Mouse (Mus musculus) hindbrain, embryonic 11.5 days (tissue): Measurements from ENCODE around the gene Mark3. TPM values are rescaled to one million over a fixed set of nuclear protein-coding genes. Genes with fewer than 3 reads are reported as not detected.

ENCODE experiments used
- ATAC-seq: fragments of 200-750 bp; cut with Nextera tagmentation; 2 replicates; pipeline ENCODE4 v1.8.0; 2017; ENCODE audit warnings: mild to moderate bottlenecking, moderate TSS enrichment, moderate library complexity; ENCODE audit not compliant: low FRiP score
- DNase-seq: peaks from one replicate; pipeline ENCODE4 v3.0.0-alpha.2; 2015; ENCODE audit warnings: low spot score
- H3K27ac ChIP-seq: fragments of 300-500 bp; sonication (generic); 2 replicates; pipeline ENCODE4 v1.5.1; 2014; ENCODE audit warnings: mild to moderate bottlenecking, low read depth, low read length
- H3K27me3 ChIP-seq: fragments of 300-500 bp; sonication (generic); 2 replicates; pipeline ENCODE4 v1.6.1; 2014; ENCODE audit warnings: mild to moderate bottlenecking, low read length, moderate library complexity, mixed read lengths; ENCODE audit not compliant: control insufficient read depth, insufficient read depth
- H3K36me3 ChIP-seq: fragments of 300-500 bp; sonication (generic); 2 replicates; pipeline ENCODE4 v1.6.1; 2014; ENCODE audit warnings: mild to moderate bottlenecking, low read length, moderate library complexity, mixed read lengths; ENCODE audit not compliant: control insufficient read depth, insufficient read depth
- H3K4me1 ChIP-seq: fragments of 300-500 bp; sonication (generic); replicated peaks from 2 replicates; pipeline ENCODE4 v1.6.1; 2014; ENCODE audit warnings: low read length, mixed read lengths; ENCODE audit not compliant: control insufficient read depth, insufficient read depth
- H3K4me2 ChIP-seq: fragments of 300-500 bp; sonication (generic); replicated peaks from 2 replicates; pipeline ENCODE4 v1.6.1; 2014; ENCODE audit warnings: mild to moderate bottlenecking, low read depth, low read length
- H3K4me3 ChIP-seq: fragments of 300-500 bp; sonication (generic); 2 replicates; pipeline ENCODE4 v1.5.1; 2014; ENCODE audit warnings: low read depth, low read length
- H3K9ac ChIP-seq: fragments of 300-500 bp; sonication (generic); 2 replicates; pipeline ENCODE4 v1.6.1; 2014; ENCODE audit warnings: low read depth, low read length
- H3K9me3 ChIP-seq: fragments of 300-500 bp; sonication (generic); 2 replicates; pipeline ENCODE4 v1.6.1; 2016; ENCODE audit warnings: low read length; ENCODE audit not compliant: control insufficient read depth
- WGBS: fragments of 180-500 bp; shearing (Covaris S2); extraction: QIAGEN DNeasy Blood & Tissue Kit; methylation state at CpG from one replicate; pipeline ENCODE4 v1.1.7; 2014; 5-methylcytosine and 5-hydroxymethylcytosine counted together
- polyA plus RNA-seq: library from polyadenylated mRNA; unstranded; fragments of >200 nt; fragmentation: Nextera tagmentation; extraction: Ambion mirVana; gene quantifications from 2 replicates; pipeline ENCODE4 v1.2.1, GENCODE M21; 2014

The Mark3 gene
- 76.6 and 76.8 TPM in 2 replicates for polyA plus RNA-seq

- DNase-seq (peak; percentile 96), ATAC-seq (peak; percentile 97)
- Histone ChIP-seq H3K4me2 (peak within 1 kb of the TSS; percentile 83), H3K27ac (peak within 1 kb of the TSS; percentile 94), H3K4me1 (peaks cover 3% of the 10 kb centered on the region), H3K9ac (peak within 1 kb of the TSS; percentile 98), H3K9me3 (no peaks in the 10 kb centered on the region), H3K27me3 (no peaks in the 10 kb centered on the region), H3K4me3 (peak within 1 kb of the TSS; percentile 99), H3K36me3 (no peaks in the 10 kb centered on the region)
- WGBS: 0% methylated on average over 65 of the region's 75 CpGs
These were observed at the start of gene Mark3 for GRCm38 (mm10) chr12:111574074-111574886. Mark3 (plus strand) TSS chr12:111574523.

DNA sequence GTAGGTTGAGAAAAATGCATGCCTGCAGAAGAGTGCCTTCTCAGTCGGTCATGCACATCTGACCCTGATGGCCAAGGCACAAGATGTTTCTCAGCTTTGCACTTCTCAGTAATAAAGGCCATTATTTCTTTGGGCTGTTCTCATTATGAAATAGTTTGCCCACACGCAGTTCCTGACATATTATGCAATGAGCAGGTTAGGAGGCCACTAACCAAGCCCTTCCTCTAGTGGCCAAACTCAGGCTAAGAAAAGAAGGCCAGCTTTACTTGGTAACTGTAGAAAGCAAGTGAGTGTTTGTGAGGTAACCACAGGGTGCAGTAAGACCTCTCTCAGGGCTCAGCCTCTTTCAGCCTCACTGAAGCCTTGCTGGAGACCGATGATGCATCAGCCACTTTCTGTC lies 49.4 kb upstream of the Mark3 start:
- Histone ChIP-seq H3K4me2 (no peak overlapping the region), H3K4me3 (no peak overlapping the region), H3K27me3 (no peaks in the 10 kb centered on the region), H3K9me3 (peaks cover 4% of the 10 kb centered on the region; the same call in 1 of the 2 replicates), H3K4me1 (no peaks in the 10 kb centered on the region), H3K36me3 (no peaks in the 10 kb centered on the region), H3K9ac (no peak overlapping the region), H3K27ac (no peak overlapping the region)
- 81% methylated on average over 3 of the region's 3 CpGs for WGBS
- ATAC-seq: no peak
- no peak for DNase-seq

GRCm38 (mm10) chr12:111527643-111528281 lies 46.6 kb upstream of the Mark3 start:
- H3K4me3 ChIP-seq: no peak overlapping the region
- no peaks in the 10 kb centered on the region for H3K27me3 ChIP-seq
- no peak for DNase-seq
- no peak overlapping the region for H3K9ac ChIP-seq
- no peak for ATAC-seq
- no peaks in the 10 kb centered on the region for H3K4me1 ChIP-seq
- no peaks in the 10 kb centered on the region for H3K36me3 ChIP-seq
- H3K4me2 ChIP-seq: no peak overlapping the region
- WGBS: 71% methylated on average over 8 of the region's 8 CpGs
- H3K27ac ChIP-seq: no peak overlapping the region
- H3K9me3 ChIP-seq: no peaks in the 10 kb centered on the region

- no peak for ATAC-seq
- no peak for DNase-seq
- Histone ChIP-seq H3K27ac (no peak overlapping the region), H3K9ac (no peak overlapping the region), H3K9me3 (no peaks in the 10 kb centered on the region), H3K36me3 (no peaks in the 10 kb centered on the region), H3K4me1 (no peaks in the 10 kb centered on the region), H3K4me2 (no peak overlapping the region), H3K4me3 (no peak overlapping the region), H3K27me3 (no peaks in the 10 kb centered on the region)
- WGBS: 26% methylated on average over 8 of the region's 8 CpGs
These were observed 45.1 kb upstream of the Mark3 start for GRCm38 (mm10) chr12:111529192-111529591.

- peaks cover 4% of the 10 kb centered on the region; the same call in 1 of the 2 replicates for H3K4me1 ChIP-seq
- no peak overlapping the region for H3K4me2 ChIP-seq
- no peak overlapping the region for H3K9ac ChIP-seq
- 65% methylated on average over 11 of the region's 11 CpGs for WGBS
- no peak for ATAC-seq
- DNase-seq: no peak
- no peak overlapping the region for H3K4me3 ChIP-seq
- H3K27me3 ChIP-seq: no peaks in the 10 kb centered on the region
- H3K36me3 ChIP-seq: no peaks in the 10 kb centered on the region
- no peaks in the 10 kb centered on the region for H3K9me3 ChIP-seq
- no peak overlapping the region for H3K27ac ChIP-seq
These were observed 41.1 kb upstream of the Mark3 start for GRCm38 (mm10) chr12:111533096-111533794.

DNA sequence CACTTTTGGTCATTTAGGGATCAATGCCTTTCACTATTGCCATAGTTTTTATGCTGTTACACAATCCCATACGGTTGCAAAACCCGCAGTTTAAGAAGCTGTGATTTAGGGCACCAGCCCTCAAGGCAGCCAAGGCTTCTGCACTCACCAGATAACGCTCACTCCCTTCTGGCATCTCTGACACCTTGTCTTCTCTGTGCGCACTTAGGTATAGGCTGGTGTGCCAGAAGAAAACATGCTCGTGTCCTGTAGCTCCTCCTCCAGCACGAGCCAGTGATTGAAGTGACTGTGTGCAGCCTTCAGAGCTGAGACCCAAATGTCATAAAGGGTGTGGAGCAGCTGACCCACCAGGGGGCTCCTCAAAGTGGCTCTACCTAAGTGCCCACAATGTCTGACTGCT lies 39.0 kb upstream of the Mark3 start:
- Histone ChIP-seq H3K9me3 (no peaks in the 10 kb centered on the region), H3K9ac (no peak overlapping the region), H3K27ac (no peak overlapping the region), H3K27me3 (no peaks in the 10 kb centered on the region), H3K4me1 (peaks cover 4% of the 10 kb centered on the region; the same call in 1 of the 2 replicates), H3K36me3 (no peaks in the 10 kb centered on the region), H3K4me3 (no peak overlapping the region), H3K4me2 (no peak overlapping the region)
- DNase-seq: no peak
- 74% methylated on average over 6 of the region's 6 CpGs for WGBS
- ATAC-seq: no peak

DNA sequence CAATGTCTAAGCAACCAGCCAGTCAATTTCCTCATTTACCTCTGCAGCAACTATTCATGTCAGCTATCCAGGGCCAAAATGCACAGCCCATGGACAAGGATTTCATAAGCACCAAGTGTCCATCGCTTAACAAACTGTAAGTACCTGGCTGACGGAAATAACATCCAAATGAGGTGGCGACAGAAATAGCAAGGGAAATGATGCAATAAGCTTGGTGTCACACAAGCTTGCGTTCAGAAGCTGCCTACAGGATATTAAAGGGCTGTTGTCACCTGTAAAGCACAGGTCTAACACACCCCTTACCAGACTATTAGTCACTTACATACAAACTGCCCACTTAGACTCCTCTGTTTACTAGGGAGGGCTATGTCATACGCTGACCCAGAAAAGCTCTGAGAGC lies 38.6 kb upstream of the Mark3 start:
- Histone ChIP-seq H3K27ac (no peak overlapping the region), H3K9me3 (no peaks in the 10 kb centered on the region), H3K4me3 (no peak overlapping the region), H3K27me3 (no peaks in the 10 kb centered on the region), H3K4me1 (peaks cover 4% of the 10 kb centered on the region; the same call in 1 of the 2 replicates), H3K9ac (no peak overlapping the region), H3K36me3 (no peaks in the 10 kb centered on the region), H3K4me2 (no peak overlapping the region)
- DNase-seq (no peak), ATAC-seq (no peak)
- 88% methylated on average over 5 of the region's 5 CpGs for WGBS

- ATAC-seq (no peak), DNase-seq (no peak)
- Histone ChIP-seq H3K36me3 (peaks cover under 1% of the 10 kb centered on the region; the same call in 1 of the 2 replicates), H3K4me2 (peak overlapping the region; percentile 52), H3K27ac (no peak overlapping the region), H3K9ac (peak overlapping the region; percentile 98), H3K4me3 (peak overlapping the region; percentile 93), H3K9me3 (no peaks in the 10 kb centered on the region), H3K27me3 (no peaks in the 10 kb centered on the region), H3K4me1 (peaks cover 4% of the 10 kb centered on the region; the same call in 1 of the 2 replicates)
- WGBS: 45% methylated on average over 4 of the region's 4 CpGs
These were observed 37.6 kb upstream of the Mark3 start for GRCm38 (mm10) chr12:111536746-111537145.
